In the genomic region with DNA sequence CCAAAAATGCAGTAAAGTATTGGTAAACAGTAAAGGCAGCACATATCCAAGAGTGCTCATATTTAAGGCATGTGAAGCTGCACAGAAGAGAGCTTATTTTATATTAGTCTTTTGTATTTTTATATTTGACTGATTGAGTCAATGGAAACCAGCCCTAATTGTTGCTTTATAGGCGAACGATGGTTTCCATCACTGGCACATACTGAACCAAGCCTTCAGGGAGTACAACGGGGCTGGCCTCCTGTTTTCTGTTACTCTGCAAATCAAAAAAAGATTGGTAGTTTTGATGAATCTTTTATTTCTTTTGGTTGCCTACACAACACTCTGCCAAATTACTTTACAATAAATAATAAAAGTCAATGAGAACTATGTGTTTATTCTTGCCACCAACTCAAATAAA, we compare ENCODE assay signal across 29 mouse cellular contexts.
"Had no signal": no experiment of that assay in that cellular context is flagged by ENCODE, and none has a peak within 500 bp of the region (broad histone marks: within the 10 kb centered on the region; RNA-seq: fewer than 3 reads in every experiment).

No protein-coding gene starts in this region.

- ATAC-seq: forebrain, embryonic 13.5 days; forebrain, embryonic 14.5 days; forebrain, embryonic 15.5 days; forebrain, embryonic 16.5 days; forebrain, postnatal 0 days had no signal

- H3K4me1 ChIP-seq: embryonic facial prominence, embryonic 10.5 days; embryonic facial prominence, embryonic 12.5 days; embryonic facial prominence, embryonic 13.5 days; embryonic facial prominence, embryonic 15.5 days; forebrain, embryonic 10.5 days; forebrain, embryonic 12.5 days; forebrain, embryonic 13.5 days; forebrain, embryonic 15.5 days had no signal

- H3K4me3 ChIP-seq: embryonic facial prominence, embryonic 10.5 days; embryonic facial prominence, embryonic 12.5 days; embryonic facial prominence, embryonic 13.5 days; embryonic facial prominence, embryonic 15.5 days; erythroblast, embryonic 14.5 days; forebrain, embryonic 10.5 days; forebrain, embryonic 12.5 days; forebrain, embryonic 13.5 days; forebrain, embryonic 15.5 days; gastrocnemius, adult 2 months; heart, adult 2 months had no signal

- DNase-seq: cerebellum, adult 18-20 months; cerebellum, adult 2 months; cerebellum, adult 8-10 months; cerebellum, adult 9-10 months; cerebellum, adult 9-11 months; cerebellum, postnatal 10 days; cerebellum, postnatal 14 days; cerebellum, postnatal 25 days; embryo, embryonic 11 days; forebrain, postnatal 0 days; gastrocnemius, adult 2 months; gastrocnemius, postnatal 10 days; gastrocnemius, postnatal 14 days; gastrocnemius, postnatal 25 days; gastrocnemius, postnatal 36 days; heart, adult 11 months; heart, adult 18-20 months; heart, adult 2 months had no signal

- H3K36me3 ChIP-seq: embryonic facial prominence, embryonic 10.5 days; embryonic facial prominence, embryonic 12.5 days; embryonic facial prominence, embryonic 13.5 days; embryonic facial prominence, embryonic 15.5 days; forebrain, embryonic 10.5 days; forebrain, embryonic 12.5 days; forebrain, embryonic 15.5 days had no signal

- H3K27ac ChIP-seq: embryonic facial prominence, embryonic 10.5 days; embryonic facial prominence, embryonic 12.5 days; embryonic facial prominence, embryonic 13.5 days; embryonic facial prominence, embryonic 15.5 days; forebrain, embryonic 10.5 days; forebrain, embryonic 12.5 days; forebrain, embryonic 13.5 days; forebrain, embryonic 15.5 days; gastrocnemius, adult 2 months; heart, adult 2 months had no signal

- H3K9ac ChIP-seq: embryonic facial prominence, embryonic 12.5 days; embryonic facial prominence, embryonic 13.5 days; embryonic facial prominence, embryonic 15.5 days; forebrain, embryonic 12.5 days; forebrain, embryonic 13.5 days; forebrain, embryonic 15.5 days; forebrain, postnatal 0 days had no signal

- H3K27me3 ChIP-seq: embryonic facial prominence, embryonic 12.5 days; embryonic facial prominence, embryonic 13.5 days; embryonic facial prominence, embryonic 15.5 days; forebrain, embryonic 12.5 days; forebrain, embryonic 13.5 days; forebrain, embryonic 15.5 days had no signal

- H3K4me2 ChIP-seq: embryonic facial prominence, embryonic 12.5 days; embryonic facial prominence, embryonic 13.5 days; embryonic facial prominence, embryonic 15.5 days; forebrain, embryonic 12.5 days; forebrain, embryonic 13.5 days; forebrain, embryonic 15.5 days had no signal

- H3K9me3 ChIP-seq: embryonic facial prominence, embryonic 10.5 days; embryonic facial prominence, embryonic 12.5 days; embryonic facial prominence, embryonic 13.5 days; embryonic facial prominence, embryonic 15.5 days; forebrain, embryonic 10.5 days; forebrain, embryonic 12.5 days; forebrain, embryonic 13.5 days; forebrain, embryonic 15.5 days had no signal
